Comparison of ENCODE assay signal across 14 mouse cellular contexts in the genomic region with DNA sequence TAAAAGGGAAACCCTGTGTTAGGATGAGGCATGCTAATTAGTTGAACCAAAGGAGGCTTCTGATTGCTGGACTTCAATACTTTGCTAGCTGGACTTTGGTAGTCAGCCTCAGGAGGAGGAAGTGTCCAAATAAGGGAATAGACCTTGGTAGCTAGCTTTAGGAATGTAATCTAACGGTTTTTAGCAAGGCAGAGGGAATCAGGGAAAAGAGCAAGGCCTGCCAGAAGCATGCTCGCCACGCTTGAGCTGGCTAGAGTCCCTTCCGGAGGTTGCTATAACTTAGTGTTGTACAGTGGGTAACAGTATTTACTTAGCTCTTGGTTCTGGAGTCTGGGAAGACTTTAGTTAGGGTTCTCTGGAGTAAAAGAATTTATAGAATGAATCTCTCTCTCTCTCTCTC.
DNase-seq lines count a peak whose midpoint lies in the region; ATAC-seq lines count a peak whose summit lies in the region.
"Had no signal": no experiment of that assay in that cellular context is flagged by ENCODE, and none has a peak within 500 bp of the region (broad histone marks: within the 10 kb centered on the region; RNA-seq: fewer than 3 reads in every experiment).

No protein-coding gene starts in this region.

- H3K9me3 ChIP-seq in liver, embryonic 16.5 days (replicated peaks; ENCODE audit: control insufficient read depth, low read length): no peaks in the 10 kb centered on the region
- H3K9me3 ChIP-seq in liver, embryonic 12.5 days (replicated peaks): no peaks in the 10 kb centered on the region
- H3K9me3 ChIP-seq: intestine, embryonic 15.5 days; limb, embryonic 13.5 days; midbrain, embryonic 12.5 days had no signal

- H3K9ac ChIP-seq in liver, embryonic 16.5 days (ENCODE audit: low read depth, low read length): no peak overlapping the region
- H3K9ac ChIP-seq in liver, embryonic 12.5 days: no peak overlapping the region
- H3K9ac ChIP-seq: intestine, embryonic 15.5 days; limb, embryonic 13.5 days; midbrain, embryonic 12.5 days had no signal

- H3K4me3 ChIP-seq in liver, embryonic 16.5 days (ENCODE audit: low read depth, low read length): no peak overlapping the region
- H3K4me3 ChIP-seq in liver, embryonic 12.5 days: no peak overlapping the region
- H3K4me3 ChIP-seq: erythroblast, embryonic 14.5 days; intestine, embryonic 15.5 days; limb, embryonic 13.5 days; midbrain, embryonic 12.5 days had no signal

- DNase-seq in adrenal gland, adult (ENCODE audit: inconsistent age in 2 of 2, low spot score in 1 of 2): peak; percentile 51 to 79
- DNase-seq in adrenal gland, postnatal 4 days (ENCODE audit: low spot score in 2 of 2): no peak
- peak; percentile 86 for DNase-seq in Muller cell, postnatal 12 days (ENCODE audit: inconsistent ontology term)
- peak; percentile 50 for DNase-seq in kidney, postnatal 10 days
- DNase-seq in urinary bladder, adult 18-20 months (ENCODE audit: low spot score in 2 of 2): no peak
- DNase-seq in thymus, postnatal 4 days: no peak
- DNase-seq: cerebellum, postnatal 14 days had no signal

- H3K27ac ChIP-seq in liver, embryonic 16.5 days (ENCODE audit: low read length): no peak overlapping the region
- H3K27ac ChIP-seq in liver, embryonic 12.5 days: no peak overlapping the region
- H3K27ac ChIP-seq: intestine, embryonic 15.5 days; limb, embryonic 13.5 days; midbrain, embryonic 12.5 days had no signal

- no peaks in the 10 kb centered on the region for H3K27me3 ChIP-seq in liver, embryonic 16.5 days (ENCODE audit: control insufficient read depth, insufficient read depth, low read depth, low read length)
- H3K27me3 ChIP-seq in liver, embryonic 12.5 days (replicated peaks): peaks cover 17% of the 10 kb centered on the region
- H3K27me3 ChIP-seq: intestine, embryonic 15.5 days had no signal

- no peaks in the 10 kb centered on the region for H3K4me1 ChIP-seq in liver, embryonic 16.5 days (ENCODE audit: control insufficient read depth, low read depth, low read length)
- H3K4me1 ChIP-seq in liver, embryonic 12.5 days: no peaks in the 10 kb centered on the region
- H3K4me1 ChIP-seq: midbrain, embryonic 12.5 days had no signal

- H3K4me2 ChIP-seq in liver, embryonic 16.5 days (ENCODE audit: low read depth, low read length): no peak overlapping the region
- H3K4me2 ChIP-seq in liver, embryonic 12.5 days: no peak overlapping the region
- H3K4me2 ChIP-seq: intestine, embryonic 15.5 days; limb, embryonic 13.5 days; midbrain, embryonic 12.5 days had no signal

- no peaks in the 10 kb centered on the region for H3K36me3 ChIP-seq in liver, embryonic 16.5 days (ENCODE audit: control insufficient read depth, insufficient read depth)
- H3K36me3 ChIP-seq in liver, embryonic 12.5 days: no peaks in the 10 kb centered on the region
- H3K36me3 ChIP-seq: intestine, embryonic 15.5 days; limb, embryonic 13.5 days; midbrain, embryonic 12.5 days had no signal

- ATAC-seq in liver, embryonic 16.5 days (ENCODE audit: low read depth): 0 out of 2 replicates have a peak, but pooled peaks have one; percentile 27
- no peak for ATAC-seq in liver, embryonic 12.5 days
- ATAC-seq: forebrain, embryonic 16.5 days; intestine, embryonic 15.5 days had no signal

- WGBS in liver, embryonic 16.5 days (ENCODE audit: insufficient replicate concordance): 45% methylated on average over 4 of the region's 4 CpGs
- 36% methylated on average over 4 of the region's 4 CpGs for WGBS in liver, embryonic 12.5 days (ENCODE audit: insufficient replicate concordance)

Comparison
In these comparisons a context has a peak if more than half of its experiments do, and no peak if none do; other contexts are left out.
1. DNase-seq: peak in adrenal gland, adult (2 of 2), Muller cell, postnatal 12 days (single experiment) and kidney, postnatal 10 days (single experiment); none in adrenal gland, postnatal 4 days (0 of 2), urinary bladder, adult 18-20 months (0 of 2) and thymus, postnatal 4 days (single experiment).